Mouse (Mus musculus): ENCODE results near the gene Fgfr2. TPM values are rescaled to one million over a fixed set of nuclear protein-coding genes. Genes with fewer than 3 reads are reported as not detected.

Gene Fgfr2
- total RNA-seq, 2 experiments from 2014 or later, result 56.7 to 61.5 TPM

GRCm38 (mm10) chr7:131960551-131960950 lies 1162.6 kb downstream of the Fgfr2 start:
- DNase-seq (ENCODE audit: low spot score in 2 of 2), result no peak

- no peak for DNase-seq (ENCODE audit: low spot score in 2 of 2)
Observed at GRCm38 (mm10) chr7:131958705-131959104, 1164.4 kb downstream of the Fgfr2 start.

- DNase-seq (ENCODE audit: low spot score in 2 of 2), result no peak
Observed at GRCm38 (mm10) chr7:131953402-131953801, 1169.7 kb downstream of the Fgfr2 start.

- DNase-seq (ENCODE audit: low spot score in 2 of 2), result no peak
Observed at GRCm38 (mm10) chr7:131951131-131951530, 1172.0 kb downstream of the Fgfr2 start.

- no peak for DNase-seq (ENCODE audit: low spot score in 2 of 2)
Observed at GRCm38 (mm10) chr7:131937611-131938010, 1185.5 kb downstream of the Fgfr2 start.

- no peak for DNase-seq (ENCODE audit: low spot score in 2 of 2)
Observed at GRCm38 (mm10) chr7:131927288-131928050, 1195.7 kb downstream of the Fgfr2 start.

GRCm38 (mm10) chr7:131917384-131917783 lies 1205.8 kb downstream of the Fgfr2 start:
- no peak for DNase-seq (ENCODE audit: low spot score in 2 of 2)

- peak in 1 of 2 experiments; percentile 38 for DNase-seq (ENCODE audit: low spot score in 2 of 2)
Observed at GRCm38 (mm10) chr7:131909611-131910010, 1213.5 kb downstream of the Fgfr2 start.

- no peak for DNase-seq (ENCODE audit: low spot score in 2 of 2)
Observed at GRCm38 (mm10) chr7:131906499-131907190, 1216.5 kb downstream of the Fgfr2 start.

- DNase-seq (ENCODE audit: low spot score in 2 of 2), result peak; percentile 65 to 89
Observed at GRCm38 (mm10) chr7:131899356-131899755, 1223.8 kb downstream of the Fgfr2 start.

GRCm38 (mm10) chr7:131897282-131897681 lies 1225.9 kb downstream of the Fgfr2 start:
- peak in 1 of 2 experiments; percentile 39 for DNase-seq (ENCODE audit: low spot score in 2 of 2)

GRCm38 (mm10) chr7:131882824-131883223 lies 1240.3 kb downstream of the Fgfr2 start:
- no peak for DNase-seq (ENCODE audit: low spot score in 2 of 2)

- peak; percentile 43 to 74 for DNase-seq (ENCODE audit: low spot score in 2 of 2)
Observed at GRCm38 (mm10) chr7:131881876-131882615, 1241.1 kb downstream of the Fgfr2 start.

- no peak for DNase-seq (ENCODE audit: low spot score in 2 of 2)
Observed at GRCm38 (mm10) chr7:131880150-131880549, 1243.0 kb downstream of the Fgfr2 start.

- DNase-seq (ENCODE audit: low spot score in 2 of 2), result no peak
Observed at GRCm38 (mm10) chr7:131878846-131879245, 1244.3 kb downstream of the Fgfr2 start.

GRCm38 (mm10) chr7:131861157-131861556 lies 1262.0 kb downstream of the Fgfr2 start:
- no peak for DNase-seq (ENCODE audit: low spot score in 2 of 2)

- peak in 1 of 2 experiments; percentile 1 for DNase-seq (ENCODE audit: low spot score in 2 of 2)
Observed at GRCm38 (mm10) chr7:131855641-131856040, 1267.5 kb downstream of the Fgfr2 start.

GRCm38 (mm10) chr7:131850579-131850978 lies 1272.6 kb downstream of the Fgfr2 start:
- DNase-seq (ENCODE audit: low spot score in 2 of 2), result no peak

GRCm38 (mm10) chr7:131846066-131846905 lies 1276.9 kb downstream of the Fgfr2 start:
- DNase-seq (ENCODE audit: low spot score in 2 of 2), result no peak

- no peak for DNase-seq (ENCODE audit: low spot score in 2 of 2)
Observed at GRCm38 (mm10) chr7:131830261-131830660, 1292.9 kb downstream of the Fgfr2 start.

GRCm38 (mm10) chr7:131826811-131827210 lies 1296.3 kb downstream of the Fgfr2 start:
- DNase-seq (ENCODE audit: low spot score in 2 of 2), result no peak

All from layer of hippocampus, adult 18-20 months (tissue).